Mouse (Mus musculus) T-cell, adult 2 months (primary cell): Measurements from ENCODE around the gene Ttn.

Experiments used
- DNase-seq: peaks from one replicate; pipeline ENCODE4 v3.0.0; 2022; ENCODE audit warnings: low spot score

Ttn gene

GRCm38 (mm10) chr2:76655444-76655843 is 326.9 kb downstream of the Ttn start:
- DNase-seq = no peak

- DNase-seq = no peak
These were observed 327.7 kb downstream of the Ttn start for GRCm38 (mm10) chr2:76654646-76655045.
